Mouse (Mus musculus) forelimb bud, embryonic 11.5 days (tissue): Measurements from ENCODE around the gene Strip1.

Experiments
- DNase-seq: peaks from one replicate; pipeline ENCODE4 v3.0.0-alpha.2; 2012; ENCODE audit warnings: low read depth, low spot score

The Strip1 gene

DNA sequence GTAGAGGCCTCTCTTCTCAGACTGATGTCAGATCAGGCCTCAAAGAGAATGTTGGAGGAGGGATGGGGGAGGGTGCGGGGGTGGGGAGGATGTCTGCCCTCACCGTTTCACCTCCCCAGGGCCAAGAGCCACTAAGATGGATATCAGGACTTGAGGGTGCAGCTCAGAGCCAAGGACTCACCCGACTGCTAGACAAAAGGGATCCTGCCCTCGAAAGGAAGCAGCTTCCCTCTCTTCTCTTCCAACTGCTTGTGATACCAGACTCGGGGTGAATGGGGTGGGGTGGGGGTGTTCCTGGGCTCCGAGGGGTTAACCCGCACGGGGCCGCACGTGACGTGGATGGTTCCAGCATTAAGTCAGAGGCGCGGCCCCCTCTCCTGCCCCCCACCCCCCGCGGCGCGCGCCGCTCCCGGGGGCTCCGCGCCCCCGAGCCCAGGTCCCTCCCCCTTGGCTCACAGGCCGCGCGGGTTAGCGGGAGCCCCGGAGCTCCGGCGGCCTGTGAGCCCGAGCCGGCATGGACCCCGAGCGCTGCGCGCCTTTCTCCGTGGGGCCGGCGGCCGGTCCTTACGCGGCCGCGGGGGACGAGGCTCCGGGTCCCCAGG lies 36.7 kb downstream of the Strip1 start, which contains the start of gene Alx3:
TSS of gene Alx3 (plus strand) at position 370 of the 602 bp plus-strand sequence.
- no peak for DNase-seq

- DNase-seq: peak; percentile 67
Measured at GRCm38 (mm10) chr3:107593632-107594031, 37.9 kb downstream of the Strip1 start.

- no peak for DNase-seq
Measured at GRCm38 (mm10) chr3:107591612-107592011, 39.9 kb downstream of the Strip1 start.

DNA sequence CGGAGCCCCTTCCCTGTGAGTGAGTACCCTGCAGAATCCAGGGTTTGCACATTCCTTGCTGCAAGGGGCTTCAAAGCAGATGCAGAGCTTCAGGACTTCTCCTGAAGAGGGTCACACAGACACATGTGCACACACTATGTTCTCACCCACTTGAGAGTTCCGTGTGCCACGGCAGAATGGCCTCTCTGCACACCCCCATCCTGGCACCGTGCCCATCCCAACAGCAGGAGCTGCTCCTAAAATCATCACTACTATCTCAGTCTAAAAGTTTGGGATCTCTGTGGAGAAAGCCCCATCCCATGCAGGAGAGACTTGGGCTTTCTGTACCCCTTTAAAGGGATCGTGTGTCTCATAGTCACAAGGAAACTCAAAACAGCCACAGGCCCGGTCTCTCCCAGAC lies 45.0 kb downstream of the Strip1 start:
- no peak for DNase-seq

DNA sequence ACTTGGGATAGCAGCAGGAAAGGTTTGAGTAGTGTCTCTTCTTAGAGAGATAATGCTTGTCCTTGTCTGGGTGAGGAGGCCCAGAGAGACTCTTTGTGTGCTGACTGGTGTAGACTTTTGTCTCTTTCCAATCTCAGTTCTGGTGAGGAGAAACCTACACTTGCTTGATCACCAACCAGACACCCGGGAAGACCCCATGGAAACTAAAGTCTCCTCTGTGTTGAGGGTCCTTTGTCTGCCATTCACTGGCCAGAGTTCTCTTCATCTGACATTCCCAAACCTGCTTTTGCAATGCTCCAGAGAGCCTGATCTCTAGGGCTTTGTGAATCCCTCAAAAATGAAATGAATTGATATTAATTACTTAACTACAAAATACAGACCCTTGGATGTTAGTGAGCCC lies 47.6 kb downstream of the Strip1 start:
- no peak for DNase-seq

DNA sequence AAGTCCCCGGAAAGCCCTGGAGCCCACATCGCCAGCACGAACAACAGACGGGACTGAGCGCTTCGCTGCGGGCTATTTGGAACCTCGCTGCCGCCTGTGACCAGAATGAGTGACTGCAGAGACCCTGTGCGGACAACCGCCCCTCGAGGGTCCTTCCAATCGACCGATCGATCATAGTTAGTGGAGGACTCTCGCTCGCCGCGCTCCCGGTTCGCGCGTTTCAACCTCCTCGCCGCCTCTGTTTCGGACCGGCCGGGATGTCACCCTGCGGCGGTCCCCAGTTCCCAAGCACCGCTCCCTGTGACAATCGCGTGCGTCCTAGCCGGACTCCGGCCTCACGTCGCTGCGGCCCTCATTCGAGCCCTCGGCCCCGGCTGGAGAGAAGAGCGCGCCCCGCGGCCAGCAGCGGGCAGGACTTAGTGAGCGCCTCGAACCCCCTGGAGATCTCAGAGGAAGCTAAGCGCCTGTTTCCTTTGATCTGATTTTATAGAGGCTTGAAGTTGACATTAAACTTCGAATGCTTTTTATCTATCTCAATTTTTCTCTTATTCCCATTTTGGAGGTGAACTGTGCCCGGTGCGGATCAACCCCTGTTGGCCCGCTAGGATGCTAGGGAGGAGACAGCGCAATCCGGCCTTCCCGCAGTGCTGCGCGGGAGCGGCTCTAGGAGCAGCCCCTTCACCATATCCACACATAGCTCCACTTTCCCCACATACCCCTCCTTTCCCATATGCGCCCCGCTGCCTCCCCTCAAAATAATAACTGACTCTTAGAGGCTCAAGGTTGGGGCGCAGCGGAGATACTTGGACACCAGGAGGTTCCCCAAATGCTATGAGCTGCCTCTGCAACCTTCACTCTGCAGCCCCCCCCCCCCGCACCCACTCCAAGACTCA lies 48.4 kb downstream of the Strip1 start:
- no peak for DNase-seq

GRCm38 (mm10) chr3:107582130-107582874 lies 49.2 kb downstream of the Strip1 start:
- no peak for DNase-seq

GRCm38 (mm10) chr3:107581103-107582010 lies 50.1 kb downstream of the Strip1 start:
- no peak for DNase-seq

- DNase-seq: peak; percentile 75
Measured at GRCm38 (mm10) chr3:107579466-107579865, 52.0 kb downstream of the Strip1 start.

DNA sequence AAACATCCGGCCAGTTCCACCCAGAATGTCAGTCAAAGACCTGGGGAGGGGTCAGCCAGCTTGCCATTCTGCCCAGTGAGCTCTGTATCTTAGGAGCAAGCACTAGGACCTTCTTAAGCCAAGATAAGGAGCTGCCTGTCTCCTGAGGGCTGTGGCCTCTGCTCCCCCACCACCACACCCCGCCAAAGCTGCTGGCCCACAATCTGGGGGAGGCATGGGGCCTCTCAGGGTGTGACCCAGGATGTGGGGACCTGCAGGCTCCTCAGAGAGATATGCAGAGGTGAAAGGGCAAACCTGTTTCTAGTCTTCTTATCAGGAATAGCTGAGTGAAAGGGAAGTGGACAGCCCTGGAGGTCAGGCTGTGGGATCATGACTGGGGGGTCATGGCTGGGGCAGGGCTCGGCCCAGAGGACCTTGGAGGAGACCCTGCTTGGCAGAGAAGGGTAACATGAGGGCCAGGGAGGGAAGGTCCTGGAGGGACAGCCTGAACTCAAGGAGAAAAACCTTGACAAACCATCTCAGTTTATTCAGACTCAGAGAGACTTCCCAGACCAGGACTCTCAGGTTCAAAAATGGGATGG lies 53.6 kb downstream of the Strip1 start:
- DNase-seq: no peak

GRCm38 (mm10) chr3:107576807-107577206 lies 54.7 kb downstream of the Strip1 start:
- DNase-seq: no peak

- no peak for DNase-seq
Measured at GRCm38 (mm10) chr3:107571205-107571604, 60.3 kb downstream of the Strip1 start.

DNA sequence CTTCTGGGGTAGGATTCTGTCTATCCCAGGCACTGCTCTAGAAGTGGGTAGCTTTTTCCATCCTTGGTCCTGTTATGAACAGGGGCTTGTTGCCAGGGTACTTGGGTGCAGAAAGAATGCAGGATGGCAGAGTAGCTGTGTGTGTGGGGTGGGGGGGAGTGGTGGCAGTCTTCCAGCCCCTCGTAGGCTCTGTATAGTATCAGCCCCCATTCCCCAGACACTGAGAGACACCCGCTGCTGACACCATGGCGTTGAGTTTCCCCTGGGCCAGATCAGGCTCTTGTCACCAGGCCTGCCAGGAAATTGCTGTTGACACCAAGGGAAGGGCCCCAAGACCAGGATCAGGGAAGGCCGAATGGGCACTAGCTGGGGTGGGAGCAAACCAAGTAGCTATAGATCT lies 62.8 kb downstream of the Strip1 start:
- no peak for DNase-seq

DNA sequence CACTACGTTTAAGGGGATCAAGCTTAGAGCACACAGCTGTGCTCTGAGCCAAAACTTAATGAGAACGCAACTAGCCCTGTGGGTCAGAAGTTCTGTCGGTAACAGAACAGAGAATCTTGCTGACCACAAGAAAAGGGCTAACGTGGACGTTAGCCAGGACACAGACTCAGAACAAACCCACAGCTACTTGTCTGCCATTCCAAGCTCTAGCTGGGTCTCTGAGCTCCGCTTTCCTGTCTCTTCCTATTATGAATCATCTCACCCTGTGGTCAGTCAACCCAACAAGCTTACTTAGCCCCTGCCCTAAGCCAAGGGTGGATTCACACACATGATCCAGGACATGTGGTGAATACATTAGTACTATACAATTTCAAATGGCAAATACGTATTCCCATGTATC lies 63.7 kb downstream of the Strip1 start:
- DNase-seq: no peak

DNA sequence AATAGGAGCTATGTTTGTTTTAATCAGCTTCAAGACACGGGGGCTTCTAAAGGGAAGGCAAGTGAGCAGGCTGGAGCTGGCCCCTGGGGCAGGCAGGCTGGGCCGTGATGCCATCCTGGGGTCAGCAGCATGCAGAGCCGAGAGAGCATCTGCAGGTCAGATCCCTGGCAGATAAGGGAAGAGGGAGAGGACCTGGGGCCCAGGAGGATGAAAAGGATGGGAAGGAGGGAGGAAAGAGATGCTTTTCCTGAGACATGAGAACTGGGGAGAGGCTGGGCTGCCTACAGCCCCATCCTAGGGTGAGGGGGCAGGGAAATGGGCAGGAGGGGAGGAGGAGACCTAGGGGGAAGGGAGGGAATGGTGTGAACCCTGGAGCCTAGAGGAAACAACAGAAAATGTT lies 66.2 kb downstream of the Strip1 start:
- no peak for DNase-seq

GRCm38 (mm10) chr3:107563880-107564279 lies 67.6 kb downstream of the Strip1 start:
- DNase-seq: peak; percentile 67

GRCm38 (mm10) chr3:107562591-107562990 lies 68.9 kb downstream of the Strip1 start:
- DNase-seq: no peak
